Mouse (Mus musculus) hindbrain, embryonic 13.5 days (tissue): ENCODE measurements around the gene Nme3. TPM values are rescaled to one million over a fixed set of nuclear protein-coding genes. Genes with fewer than 3 reads are reported as not detected.

ENCODE experiments used
- ATAC-seq: fragments of 200-750 bp; cut with Nextera tagmentation; 2 replicates; pipeline ENCODE4 v1.8.0; 2017; ENCODE audit warnings: moderate TSS enrichment; ENCODE audit not compliant: low FRiP score
- H3K27ac ChIP-seq: fragments of 300-500 bp; sonication (generic); 2 replicates; pipeline ENCODE4 v1.5.1; 2015; ENCODE audit warnings: inconsistent platforms, mild to moderate bottlenecking, moderate library complexity
- H3K27me3 ChIP-seq: fragments of 300-500 bp; sonication (generic); 2 replicates; pipeline ENCODE4 v1.6.1; 2015; ENCODE audit warnings: mild to moderate bottlenecking, inconsistent platforms
- H3K36me3 ChIP-seq: fragments of 300-500 bp; sonication (generic); 2 replicates; pipeline ENCODE4 v1.6.1; 2015; ENCODE audit warnings: mild to moderate bottlenecking, inconsistent platforms
- H3K4me1 ChIP-seq: fragments of 300-500 bp; sonication (generic); replicated peaks from 2 replicates; pipeline ENCODE4 v1.6.1; 2015; ENCODE audit warnings: inconsistent platforms
- H3K4me2 ChIP-seq: fragments of 300-500 bp; sonication (generic); 2 replicates; pipeline ENCODE4 v1.6.1; 2015; ENCODE audit warnings: inconsistent platforms, mild to moderate bottlenecking, moderate library complexity
- H3K4me3 ChIP-seq: fragments of 300-500 bp; sonication (generic); 2 replicates; pipeline ENCODE4 v1.5.1; 2015; ENCODE audit warnings: mild to moderate bottlenecking, inconsistent platforms
- H3K9ac ChIP-seq: fragments of 300-500 bp; sonication (generic); 2 replicates; pipeline ENCODE4 v1.6.1; 2015; ENCODE audit warnings: mild to moderate bottlenecking, inconsistent platforms
- H3K9me3 ChIP-seq: fragments of 300-500 bp; sonication (generic); 2 replicates; pipeline ENCODE4 v1.6.1; 2016; ENCODE audit warnings: inconsistent platforms
- WGBS: fragments of 180-500 bp; shearing (Covaris S2); methylation state at CpG from one replicate; pipeline ENCODE4 v1.1.7; 2015; 5-methylcytosine and 5-hydroxymethylcytosine counted together
- polyA plus RNA-seq: library from polyadenylated mRNA; unstranded; fragments of >200 nt; fragmentation: Nextera tagmentation; extraction: Ambion mirVana; gene quantifications from 2 replicates; pipeline ENCODE4 v1.2.1, GENCODE M21; 2015

Nme3 gene
- polyA plus RNA-seq, 1 experiment from 2014 or later = 78.4 TPM

DNA sequence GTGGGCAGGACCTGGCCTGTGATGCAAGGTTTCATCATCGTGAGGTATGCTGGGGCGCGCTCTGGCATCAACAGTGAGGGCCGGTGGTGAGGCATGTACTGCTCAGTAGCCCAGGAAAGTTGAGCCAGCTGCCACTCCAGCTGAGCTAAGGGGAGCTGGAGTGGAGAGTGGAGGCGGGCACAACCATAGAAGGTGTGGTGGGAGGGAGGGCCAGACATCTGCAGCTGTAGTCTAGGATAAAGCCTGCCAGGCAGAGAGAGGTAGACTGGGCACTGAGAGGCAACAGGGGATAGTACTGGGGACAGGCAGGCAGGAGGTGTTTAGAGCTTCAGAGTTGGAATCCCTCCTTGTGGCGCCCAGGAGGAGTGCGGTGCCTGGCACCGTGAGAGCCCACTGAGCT lies 36.2 kb upstream of the Nme3 start:
- no peak overlapping the region for H3K4me3 ChIP-seq
- WGBS = 91% methylated on average over 8 of the region's 8 CpGs
- no peaks in the 10 kb centered on the region for H3K9me3 ChIP-seq
- no peak overlapping the region for H3K27ac ChIP-seq
- H3K4me1 ChIP-seq = no peaks in the 10 kb centered on the region
- ATAC-seq = no peak
- no peaks in the 10 kb centered on the region for H3K27me3 ChIP-seq
- H3K36me3 ChIP-seq = peaks cover 82% of the 10 kb centered on the region
- no peak overlapping the region for H3K4me2 ChIP-seq
- no peak overlapping the region for H3K9ac ChIP-seq

GRCm38 (mm10) chr17:24861785-24862184 lies 34.5 kb upstream of the Nme3 start:
- 98% methylated on average over 3 of the region's 3 CpGs for WGBS
- Histone ChIP-seq H3K27me3 (no peaks in the 10 kb centered on the region), H3K36me3 (peaks cover 78% of the 10 kb centered on the region), H3K4me3 (no peak overlapping the region), H3K27ac (no peak overlapping the region), H3K4me1 (no peaks in the 10 kb centered on the region), H3K9ac (no peak overlapping the region), H3K9me3 (no peaks in the 10 kb centered on the region), H3K4me2 (no peak overlapping the region)
- ATAC-seq = no peak

GRCm38 (mm10) chr17:24865776-24866175 lies 30.5 kb upstream of the Nme3 start, which contains the start of gene Igfals:
Igfals (plus strand) TSS chr17:24865997.
- Histone ChIP-seq H3K27me3 (0 out of 2 replicates have a peak, but pooled peaks cover 3% of the 10 kb centered on the region), H3K4me1 (no peaks in the 10 kb centered on the region), H3K36me3 (peaks cover 51% of the 10 kb centered on the region), H3K4me2 (no peak within 1 kb of the TSS), H3K4me3 (no peak within 1 kb of the TSS), H3K9me3 (no peaks in the 10 kb centered on the region), H3K27ac (no peak within 1 kb of the TSS), H3K9ac (peak within 1 kb of the TSS; percentile 35; the same call in 1 of the 2 replicates)
- 87% methylated on average over 8 of the region's 8 CpGs for WGBS
- no peak for ATAC-seq

DNA sequence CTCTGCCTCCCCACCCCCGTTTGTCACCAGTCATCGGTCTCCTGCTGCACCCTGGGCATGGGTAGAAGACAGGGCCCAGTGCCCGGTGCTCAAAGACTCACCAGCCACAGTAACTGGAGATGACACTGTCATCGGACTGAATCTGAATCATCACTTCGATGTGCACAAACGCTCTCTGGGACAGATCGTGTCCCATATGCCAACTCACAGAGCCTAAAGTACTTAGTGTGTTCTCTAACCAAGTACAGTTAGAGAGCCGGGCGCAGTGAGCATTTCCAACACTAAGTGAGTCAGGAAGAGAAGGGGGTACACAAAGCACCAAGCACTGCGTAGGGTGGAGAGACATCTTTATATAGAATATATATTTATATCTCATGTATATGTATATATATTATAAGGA lies 28.4 kb upstream of the Nme3 start:
- Histone ChIP-seq H3K4me2 (no peak overlapping the region), H3K27ac (no peak overlapping the region), H3K4me3 (no peak overlapping the region), H3K9me3 (no peaks in the 10 kb centered on the region), H3K36me3 (peaks cover 30% of the 10 kb centered on the region), H3K9ac (no peak overlapping the region), H3K27me3 (0 out of 2 replicates have a peak, but pooled peaks cover 3% of the 10 kb centered on the region), H3K4me1 (no peaks in the 10 kb centered on the region)
- 92% methylated on average over 10 of the region's 10 CpGs for WGBS
- no peak for ATAC-seq

DNA sequence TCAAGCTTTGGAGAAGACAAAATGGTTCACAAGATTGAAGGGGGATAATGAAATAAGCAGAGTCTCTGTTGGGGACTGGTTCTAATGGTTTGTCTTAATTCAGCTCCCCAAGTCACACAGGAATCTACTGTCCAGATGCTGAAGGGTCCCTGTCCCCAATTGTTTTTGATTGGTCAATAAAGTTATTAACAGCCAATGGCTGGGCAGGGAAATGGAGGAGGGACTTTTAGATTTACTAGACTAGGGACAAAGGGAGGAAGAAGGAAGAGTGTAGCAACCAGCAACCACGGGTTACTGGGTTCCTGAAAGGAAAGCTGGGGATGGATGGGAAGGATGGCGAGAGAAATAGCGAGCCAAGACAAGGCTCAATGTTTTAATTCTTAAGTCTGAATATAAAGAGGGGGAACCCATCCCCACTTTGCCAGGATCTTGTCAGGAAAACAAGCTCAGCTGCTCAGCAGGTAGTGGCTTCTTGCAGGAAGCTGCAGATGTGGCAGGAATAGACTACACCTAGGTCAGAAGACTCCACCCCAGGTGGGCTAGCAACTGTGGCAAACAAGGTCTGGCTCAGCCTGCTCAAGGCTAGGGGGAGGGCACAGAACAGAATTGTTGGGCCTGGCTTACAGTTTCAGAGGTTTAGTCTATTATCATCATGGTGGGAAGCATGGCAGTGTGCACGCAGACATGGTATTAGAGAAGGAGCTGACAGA lies 22.4 kb upstream of the Nme3 start:
- ATAC-seq = no peak

DNA sequence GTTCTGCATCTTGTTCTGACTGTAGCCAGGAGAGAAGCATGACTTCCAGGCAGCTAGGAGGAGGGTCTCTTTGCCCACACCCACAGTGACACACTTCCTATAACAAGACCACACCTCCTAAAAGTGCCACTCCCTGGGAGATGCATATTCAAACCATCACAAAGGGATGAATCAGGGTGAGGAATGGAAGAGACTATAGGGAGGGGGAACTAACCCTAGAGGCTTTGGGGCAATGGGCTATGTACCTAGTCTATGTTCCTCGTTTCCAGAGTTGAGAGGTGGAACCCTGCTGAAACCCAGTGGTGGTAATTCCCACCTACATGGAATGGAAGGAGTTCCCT lies 21.9 kb upstream of the Nme3 start:
- H3K4me1 ChIP-seq = no peaks in the 10 kb centered on the region
- 42% methylated on average over 1 of the region's 1 CpGs for WGBS
- 0 out of 2 replicates have a peak, but pooled peaks cover 3% of the 10 kb centered on the region for H3K27me3 ChIP-seq
- H3K4me3 ChIP-seq = no peak overlapping the region
- no peak overlapping the region for H3K9ac ChIP-seq
- no peak overlapping the region for H3K27ac ChIP-seq
- no peaks in the 10 kb centered on the region for H3K36me3 ChIP-seq
- no peak overlapping the region for H3K4me2 ChIP-seq
- ATAC-seq = no peak
- H3K9me3 ChIP-seq = no peaks in the 10 kb centered on the region

More for the DNA sequence above, 22.4 kb upstream of the Nme3 start:
- no peaks in the 10 kb centered on the region for H3K36me3 ChIP-seq
- no peak overlapping the region for H3K4me3 ChIP-seq
- 52% methylated on average over 4 of the region's 4 CpGs for WGBS
- no peaks in the 10 kb centered on the region for H3K9me3 ChIP-seq
- H3K4me2 ChIP-seq = no peak overlapping the region
- no peak overlapping the region for H3K27ac ChIP-seq
- H3K27me3 ChIP-seq = 0 out of 2 replicates have a peak, but pooled peaks cover 3% of the 10 kb centered on the region
- H3K4me1 ChIP-seq = no peaks in the 10 kb centered on the region
- no peak overlapping the region for H3K9ac ChIP-seq

DNA sequence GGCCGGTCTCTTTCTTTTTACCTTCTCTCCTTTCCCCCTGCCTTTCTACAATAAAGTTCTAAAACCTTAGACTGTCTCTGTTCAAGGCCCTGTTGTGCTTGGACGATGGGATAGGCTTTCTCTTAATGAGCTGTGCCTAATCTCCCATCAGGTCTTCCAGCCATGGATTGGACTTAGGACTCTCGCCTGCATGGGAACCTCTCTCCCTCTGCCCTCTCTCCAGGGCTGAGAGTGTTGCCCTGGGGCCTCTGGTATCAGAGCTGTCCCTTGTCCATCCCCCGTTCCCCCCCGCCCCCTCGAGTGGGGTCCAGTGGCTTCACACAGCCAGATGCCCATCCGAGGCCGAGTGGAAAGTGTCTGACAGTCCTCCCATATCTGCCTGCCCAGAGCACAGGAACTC lies 21.3 kb upstream of the Nme3 start:
- Histone ChIP-seq H3K4me3 (no peak overlapping the region), H3K27ac (no peak overlapping the region), H3K36me3 (no peaks in the 10 kb centered on the region), H3K4me1 (no peaks in the 10 kb centered on the region), H3K9ac (no peak overlapping the region), H3K9me3 (no peaks in the 10 kb centered on the region), H3K27me3 (no peaks in the 10 kb centered on the region), H3K4me2 (no peak overlapping the region)
- 85% methylated on average over 8 of the region's 8 CpGs for WGBS
- no peak for ATAC-seq

DNA sequence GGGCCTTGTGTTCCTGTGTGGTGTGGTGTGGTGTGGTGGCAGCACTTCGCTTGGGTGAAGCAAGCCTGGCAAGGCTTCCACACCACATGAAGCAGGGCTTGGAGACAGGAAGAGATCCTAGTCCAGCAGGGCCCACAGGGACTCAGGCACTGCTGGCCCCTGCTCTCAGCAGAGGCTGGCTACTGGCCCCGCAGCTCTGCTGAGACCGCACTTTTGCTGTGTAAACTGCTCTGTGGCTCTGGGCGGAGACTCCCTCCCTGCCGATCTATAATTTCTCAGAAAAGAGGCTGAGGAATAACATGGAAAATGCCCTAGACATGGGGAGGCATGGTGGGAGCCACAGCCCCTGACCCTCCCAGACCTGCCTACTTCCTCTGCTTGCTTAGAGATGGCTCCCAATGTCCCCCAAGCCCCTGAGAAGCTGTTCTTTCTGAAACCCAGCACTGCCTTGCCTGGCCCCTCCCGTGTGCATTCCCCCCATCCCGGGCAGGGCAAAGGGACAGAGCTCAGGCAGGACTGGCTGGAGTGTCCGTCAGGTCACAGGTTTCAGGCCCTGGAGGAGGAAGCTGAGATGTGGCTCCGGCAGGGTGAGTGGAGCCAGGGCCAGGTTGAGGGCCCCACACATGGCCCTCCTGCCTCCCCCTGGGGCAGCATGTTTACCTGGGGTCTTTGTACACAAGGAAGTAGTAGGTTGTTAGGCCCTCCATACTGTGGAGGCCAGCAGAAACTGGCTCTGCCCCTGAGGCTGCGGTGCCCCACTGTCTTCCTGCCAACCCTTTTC lies 18.8 kb upstream of the Nme3 start:
- H3K9ac ChIP-seq = peak overlapping the region; percentile 43; the same call in 1 of the 2 replicates
- peaks cover 4% of the 10 kb centered on the region for H3K36me3 ChIP-seq
- no peaks in the 10 kb centered on the region for H3K4me1 ChIP-seq
- H3K27me3 ChIP-seq = no peaks in the 10 kb centered on the region
- no peaks in the 10 kb centered on the region for H3K9me3 ChIP-seq
- H3K4me3 ChIP-seq = no peak overlapping the region
- no peak overlapping the region for H3K4me2 ChIP-seq
- H3K27ac ChIP-seq = no peak overlapping the region
- WGBS = 73% methylated on average over 10 of the region's 10 CpGs
- ATAC-seq = no peak

DNA sequence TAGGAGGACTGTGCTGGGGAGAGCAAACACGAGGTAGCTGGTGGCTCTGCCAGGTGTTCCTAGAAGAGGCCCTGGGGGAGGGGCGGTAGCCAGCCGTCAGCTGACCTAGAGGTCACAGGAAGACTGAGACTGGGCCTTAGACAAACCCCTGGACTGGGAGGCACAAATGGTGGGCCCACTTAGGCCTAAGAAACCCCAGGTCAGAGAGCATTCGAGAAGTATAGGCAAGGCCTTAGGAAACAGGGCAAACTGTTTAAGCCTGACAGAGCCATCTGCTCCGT lies 18.2 kb upstream of the Nme3 start:
- 37% methylated on average over 5 of the region's 5 CpGs for WGBS
- Histone ChIP-seq H3K4me2 (no peak overlapping the region), H3K4me1 (no peaks in the 10 kb centered on the region), H3K9ac (no peak overlapping the region), H3K27me3 (no peaks in the 10 kb centered on the region), H3K27ac (no peak overlapping the region), H3K9me3 (no peaks in the 10 kb centered on the region), H3K36me3 (peaks cover 9% of the 10 kb centered on the region), H3K4me3 (no peak overlapping the region)
- ATAC-seq = no peak

- Histone ChIP-seq H3K36me3 (peaks cover 14% of the 10 kb centered on the region), H3K27me3 (no peaks in the 10 kb centered on the region), H3K9ac (no peak overlapping the region), H3K9me3 (no peaks in the 10 kb centered on the region), H3K4me3 (no peak overlapping the region), H3K4me1 (no peaks in the 10 kb centered on the region), H3K4me2 (no peak overlapping the region), H3K27ac (no peak overlapping the region)
- no peak for ATAC-seq
- 75% methylated on average over 8 of the region's 8 CpGs for WGBS
Measured at GRCm38 (mm10) chr17:24878531-24878930, 17.8 kb upstream of the Nme3 start.

- H3K36me3 ChIP-seq = peaks cover 26% of the 10 kb centered on the region
- H3K27ac ChIP-seq = no peak overlapping the region
- no peaks in the 10 kb centered on the region for H3K9me3 ChIP-seq
- no peak overlapping the region for H3K4me2 ChIP-seq
- H3K27me3 ChIP-seq = no peaks in the 10 kb centered on the region
- no peak for ATAC-seq
- 56% methylated on average over 7 of the region's 7 CpGs for WGBS
- H3K4me3 ChIP-seq = no peak overlapping the region
- peaks cover 15% of the 10 kb centered on the region for H3K4me1 ChIP-seq
- 0 out of 2 replicates have a peak overlapping the region, but pooled peaks have one; percentile 5 for H3K9ac ChIP-seq
Measured at GRCm38 (mm10) chr17:24881738-24882440, 14.4 kb upstream of the Nme3 start.

GRCm38 (mm10) chr17:24884391-24884790 lies 11.9 kb upstream of the Nme3 start:
- peaks cover 33% of the 10 kb centered on the region for H3K36me3 ChIP-seq
- H3K9ac ChIP-seq = no peak overlapping the region
- no peak overlapping the region for H3K27ac ChIP-seq
- H3K9me3 ChIP-seq = no peaks in the 10 kb centered on the region
- peaks cover 36% of the 10 kb centered on the region for H3K4me1 ChIP-seq
- 91% methylated on average over 6 of the region's 6 CpGs for WGBS
- no peak overlapping the region for H3K4me2 ChIP-seq
- H3K4me3 ChIP-seq = no peak overlapping the region
- H3K27me3 ChIP-seq = no peaks in the 10 kb centered on the region
- ATAC-seq = no peak
